Mouse (Mus musculus) MEL (cell line): ENCODE data around the gene Abl2.

Experiments used
- CHD2 ChIP-seq: IDR thresholded peaks from 2 replicates; pipeline ENCODE4 v1.6.1; 2011; ENCODE audit warnings: low read length, improper control_type of control experiment
- CTCF ChIP-seq, 3 experiments: IDR thresholded peaks in 2 of 3; conservative IDR thresholded peaks in 1 of 3; 2 replicates each; pipeline ENCODE4 v1.5.1; 2011 to 2012; ENCODE audit warnings: low read length in 3 of 3, low read depth in 2 of 3, mild to moderate bottlenecking in 2 of 3, improper control_type of control experiment in 1 of 3, inconsistent platforms in 1 of 3, mixed read lengths in 1 of 3, moderate library complexity in 1 of 3; ENCODE audit not compliant: control insufficient read depth in 1 of 3, insufficient read depth in 1 of 3, poor library complexity in 1 of 3, severe bottlenecking in 1 of 3
- GABPA ChIP-seq: IDR thresholded peaks from 2 replicates; pipeline ENCODE4 v1.6.1; 2012; ENCODE audit warnings: low read depth, mild to moderate bottlenecking, inconsistent platforms, low read length, improper control_type of control experiment, moderate library complexity
- JUND ChIP-seq: IDR thresholded peaks from 2 replicates; pipeline ENCODE4 v1.6.1; 2011; ENCODE audit warnings: low read depth, mild to moderate bottlenecking, improper control_type of control experiment, low read length
- POLR2A ChIP-seq, 2 experiments: IDR thresholded peaks; 2 replicates each; pipeline ENCODE4 v1.6.1; 2011 to 2012; ENCODE audit warnings: low read length in 2 of 2, mild to moderate bottlenecking in 2 of 2, control low read depth in 1 of 2, improper control_type of control experiment in 1 of 2, low read depth in 1 of 2, moderate library complexity in 1 of 2; ENCODE audit not compliant: control insufficient read depth in 1 of 2, insufficient read depth in 1 of 2, poor library complexity in 1 of 2
- TAL1 ChIP-seq: IDR thresholded peaks from 2 replicates; pipeline ENCODE4 v1.6.1; 2012; ENCODE audit warnings: mild to moderate bottlenecking, inconsistent platforms, low read length, moderate library complexity, mixed read lengths
- UBTF ChIP-seq: IDR thresholded peaks from 2 replicates; pipeline ENCODE4 v1.6.1; 2012; ENCODE audit warnings: low read depth, mild to moderate bottlenecking, inconsistent platforms, low read length, improper control_type of control experiment, moderate library complexity, borderline replicate concordance; ENCODE audit not compliant: insufficient read depth
- USF1 ChIP-seq: IDR thresholded peaks from 2 replicates; pipeline ENCODE4 v1.6.1; 2014; ENCODE audit warnings: low read depth, mild to moderate bottlenecking, inconsistent platforms, low read length, improper control_type of control experiment, moderate library complexity

DNA sequence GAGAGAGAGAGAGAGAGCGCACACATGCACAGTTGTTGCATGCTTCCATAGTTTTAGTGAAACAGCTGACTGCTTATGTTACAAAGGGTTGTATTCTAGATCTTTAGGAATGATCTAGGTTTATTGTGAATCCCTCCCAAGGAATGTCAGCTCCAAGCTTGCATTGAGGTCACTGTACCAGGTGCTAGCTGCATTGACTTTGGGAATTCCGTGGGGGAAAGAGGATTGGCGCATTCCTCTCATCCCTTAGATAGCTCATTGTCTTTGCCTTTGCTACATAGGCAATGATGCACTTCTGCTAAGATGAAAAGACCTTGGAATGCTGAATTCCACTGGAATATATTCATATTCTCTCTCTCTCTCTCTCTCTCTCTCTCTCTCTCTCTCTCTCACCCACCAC, 44.0 kb downstream of the Abl2 start:
- TF ChIP-seq POLR2A (IDR thresholded peaks at IDR 0.05; ENCODE audit: control insufficient read depth in 1 of 2, insufficient read depth in 1 of 2, low read depth in 1 of 2, low read length in 2 of 2, poor library complexity in 1 of 2) (no peak), TAL1 (no peak), JUND (no peak), CHD2 (no peak), UBTF (no peak), CTCF (IDR thresholded peaks at IDR 0.05 in 2 of 3, conservative IDR thresholded peaks at IDR 0.05 in 1 of 3; ENCODE audit: control insufficient read depth in 1 of 3, insufficient read depth in 1 of 3, low read depth in 2 of 3, low read length in 3 of 3, poor library complexity in 1 of 3, severe bottlenecking in 1 of 3) (no peak), USF1 (no peak), GABPA (no peak)
